Mouse (Mus musculus) testis, postnatal 10 days (tissue): ENCODE results near the gene Tmcc3.
"Not testable (repeated sequence)": the region's sequence is repeated elsewhere in the genome, so short reads cannot be mapped to it uniquely, and the experiment has no call there.

Experiments used
- DNase-seq: peaks from one replicate; pipeline ENCODE4 v3.0.0; 2021; ENCODE audit warnings: low spot score

Tmcc3 gene

GRCm38 (mm10) chr10:94575958-94576357 lies 264.2 kb downstream of the Tmcc3 start:
- DNase-seq = no peak

- no peak for DNase-seq
Observed at GRCm38 (mm10) chr10:94578870-94579269, 267.1 kb downstream of the Tmcc3 start.

GRCm38 (mm10) chr10:94581384-94581783 lies 269.6 kb downstream of the Tmcc3 start:
- DNase-seq = no peak

- no peak for DNase-seq
Observed at GRCm38 (mm10) chr10:94583714-94584113, 272.0 kb downstream of the Tmcc3 start.

GRCm38 (mm10) chr10:94584851-94585359 lies 273.2 kb downstream of the Tmcc3 start:
- no peak for DNase-seq

- DNase-seq = no peak
Observed at GRCm38 (mm10) chr10:94585819-94586218, 274.1 kb downstream of the Tmcc3 start.

- DNase-seq = no peak
Observed at GRCm38 (mm10) chr10:94588976-94589375, 277.2 kb downstream of the Tmcc3 start.

GRCm38 (mm10) chr10:94595705-94596104 lies 284.0 kb downstream of the Tmcc3 start:
- no peak for DNase-seq

- not testable (repeated sequence) for DNase-seq
Observed at GRCm38 (mm10) chr10:94599846-94600245, 288.1 kb downstream of the Tmcc3 start.

- DNase-seq = no peak
Observed at GRCm38 (mm10) chr10:94601034-94601433, 289.3 kb downstream of the Tmcc3 start.

GRCm38 (mm10) chr10:94605491-94605890 lies 293.7 kb downstream of the Tmcc3 start:
- no peak for DNase-seq

GRCm38 (mm10) chr10:94609309-94609777 lies 297.6 kb downstream of the Tmcc3 start:
- DNase-seq = peak; percentile 78

- DNase-seq = no peak
Observed at GRCm38 (mm10) chr10:94611228-94611968, 299.6 kb downstream of the Tmcc3 start.

GRCm38 (mm10) chr10:94611969-94612440 lies 300.3 kb downstream of the Tmcc3 start:
- no peak for DNase-seq

GRCm38 (mm10) chr10:94619586-94619985 lies 307.8 kb downstream of the Tmcc3 start:
- DNase-seq = no peak

- DNase-seq = peak; percentile 35
Observed at GRCm38 (mm10) chr10:94620561-94620960, 308.8 kb downstream of the Tmcc3 start.

GRCm38 (mm10) chr10:94621420-94622225 lies 309.9 kb downstream of the Tmcc3 start:
- DNase-seq = peak; percentile 41

- DNase-seq = peak; percentile 23
Observed at GRCm38 (mm10) chr10:94622281-94622680, 310.5 kb downstream of the Tmcc3 start.

GRCm38 (mm10) chr10:94622828-94623227 lies 311.1 kb downstream of the Tmcc3 start:
- DNase-seq = peak; percentile 28

GRCm38 (mm10) chr10:94623617-94624016 lies 311.9 kb downstream of the Tmcc3 start:
- peak; percentile 94 for DNase-seq

- DNase-seq = peak; percentile 27
Observed at GRCm38 (mm10) chr10:94625036-94625435, 313.3 kb downstream of the Tmcc3 start.

- DNase-seq = peak; percentile 34
Observed at GRCm38 (mm10) chr10:94625606-94626005, 313.9 kb downstream of the Tmcc3 start.
